Mouse (Mus musculus) bone marrow, adult 2 months (tissue): ENCODE data around the gene Ephb1.

Source experiments
- CTCF ChIP-seq: fragments of 200-500 bp; IDR thresholded peaks from 2 replicates; pipeline ENCODE4 v1.5.1; 2011; ENCODE audit warnings: low read length, control low read depth; ENCODE audit not compliant: control insufficient read depth, insufficient read depth
- POLR2A ChIP-seq: fragments of 200-500 bp; IDR thresholded peaks from 2 replicates; pipeline ENCODE4 v1.6.1; 2011; ENCODE audit warnings: low read depth, mild to moderate bottlenecking, control low read depth, low read length, borderline replicate concordance; ENCODE audit not compliant: control insufficient read depth

DNA sequence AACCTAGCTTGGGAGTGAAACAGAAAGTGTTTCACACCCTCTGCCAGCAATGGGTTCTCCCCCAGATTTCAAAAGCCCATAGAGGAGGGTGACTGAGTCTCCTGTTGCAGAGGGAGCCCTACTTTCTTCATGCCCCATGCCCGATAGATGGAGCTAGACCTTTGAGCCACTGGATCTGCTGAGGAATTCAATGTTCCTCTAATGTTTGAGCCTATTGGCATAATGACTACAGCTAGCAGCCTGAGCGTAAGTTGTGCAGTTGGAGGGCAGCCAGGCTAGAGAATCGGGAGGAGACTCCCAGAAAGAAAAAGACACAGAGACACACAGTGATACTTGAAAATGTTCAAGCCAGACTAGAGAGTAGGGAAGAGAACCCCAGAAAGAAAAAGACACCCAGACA is 246.5 kb downstream of the Ephb1 start:
- TF ChIP-seq CTCF (no peak), POLR2A (no peak)
